Mouse (Mus musculus): Measurements from ENCODE around the gene Sik3. TPM values are rescaled to one million over a fixed set of nuclear protein-coding genes. Genes with fewer than 3 reads are reported as not detected.
"Not testable (repeated sequence)": the region's sequence is repeated elsewhere in the genome, so short reads cannot be mapped to it uniquely, and the experiment has no call there.

The Sik3 gene
- polyA plus RNA-seq, 1 experiment from 2014 or later = 12.6 TPM

- no peak for ATAC-seq (ENCODE audit: low FRiP score, low read depth)
- peaks cover 7% of the 10 kb centered on the region for H3K4me1 ChIP-seq
- H3K27me3 ChIP-seq = no peaks in the 10 kb centered on the region
- no peak overlapping the region for H3K9ac ChIP-seq (replicated peaks)
- H3K36me3 ChIP-seq = no peaks in the 10 kb centered on the region
- H3K4me2 ChIP-seq (replicated peaks) = no peak overlapping the region
- no peaks in the 10 kb centered on the region for H3K9me3 ChIP-seq
- 84% methylated on average over 10 of the region's 10 CpGs for WGBS
- H3K27ac ChIP-seq (replicated peaks) = no peak overlapping the region
- no peak overlapping the region for H3K4me3 ChIP-seq
Observed at GRCm38 (mm10) chr9:46088722-46089121, 76.1 kb downstream of the Sik3 start.

- Histone ChIP-seq H3K4me3 (no peak overlapping the region), H3K36me3 (no peaks in the 10 kb centered on the region), H3K27ac (replicated peaks) (no peak overlapping the region), H3K4me1 (peaks cover 7% of the 10 kb centered on the region; the same call in 1 of the 2 replicates), H3K9me3 (no peaks in the 10 kb centered on the region), H3K9ac (replicated peaks) (no peak overlapping the region), H3K4me2 (replicated peaks) (no peak overlapping the region), H3K27me3 (no peaks in the 10 kb centered on the region)
- no peak for ATAC-seq (ENCODE audit: low FRiP score, low read depth)
- 20% methylated on average over 4 of the region's 4 CpGs for WGBS
Observed at GRCm38 (mm10) chr9:46090066-46090465, 77.4 kb downstream of the Sik3 start.

GRCm38 (mm10) chr9:46091157-46091556, 78.5 kb downstream of the Sik3 start:
- H3K27ac ChIP-seq (replicated peaks); H3K27me3 ChIP-seq; H3K36me3 ChIP-seq; H3K4me3 ChIP-seq; ATAC-seq (ENCODE audit: low FRiP score, low read depth); H3K9ac ChIP-seq (replicated peaks); H3K4me2 ChIP-seq (replicated peaks); H3K4me1 ChIP-seq; H3K9me3 ChIP-seq: not testable (repeated sequence)
- WGBS = 95% methylated on average over 1 of the region's 1 CpGs

GRCm38 (mm10) chr9:46092633-46093032, 80.0 kb downstream of the Sik3 start:
- no peak overlapping the region for H3K9ac ChIP-seq (replicated peaks)
- H3K4me2 ChIP-seq (replicated peaks) = no peak overlapping the region
- 93% methylated on average over 6 of the region's 6 CpGs for WGBS
- H3K4me3 ChIP-seq = no peak overlapping the region
- no peak overlapping the region for H3K27ac ChIP-seq (replicated peaks)
- H3K9me3 ChIP-seq = no peaks in the 10 kb centered on the region
- ATAC-seq (ENCODE audit: low FRiP score, low read depth) = no peak
- H3K4me1 ChIP-seq = peaks cover 7% of the 10 kb centered on the region; the same call in 1 of the 2 replicates
- no peaks in the 10 kb centered on the region for H3K36me3 ChIP-seq
- H3K27me3 ChIP-seq = no peaks in the 10 kb centered on the region

- H3K27me3 ChIP-seq = no peaks in the 10 kb centered on the region
- no peak overlapping the region for H3K4me2 ChIP-seq (replicated peaks)
- WGBS = 93% methylated on average over 15 of the region's 15 CpGs
- no peaks in the 10 kb centered on the region for H3K36me3 ChIP-seq
- H3K9me3 ChIP-seq = no peaks in the 10 kb centered on the region
- no peaks in the 10 kb centered on the region for H3K4me1 ChIP-seq
- ATAC-seq (ENCODE audit: low FRiP score, low read depth) = no peak
- no peak overlapping the region for H3K27ac ChIP-seq (replicated peaks)
- no peak overlapping the region for H3K9ac ChIP-seq (replicated peaks)
- no peak overlapping the region for H3K4me3 ChIP-seq
Observed at GRCm38 (mm10) chr9:46098360-46098985, 85.9 kb downstream of the Sik3 start.

- ATAC-seq (ENCODE audit: low FRiP score, low read depth) = no peak
- 88% methylated on average over 5 of the region's 5 CpGs for WGBS
Observed at GRCm38 (mm10) chr9:46099107-46099506, 86.5 kb downstream of the Sik3 start.

GRCm38 (mm10) chr9:46103154-46103553, 90.5 kb downstream of the Sik3 start:
- no peaks in the 10 kb centered on the region for H3K9me3 ChIP-seq
- no peak overlapping the region for H3K4me2 ChIP-seq (replicated peaks)
- ATAC-seq (ENCODE audit: low FRiP score, low read depth) = no peak
- no peaks in the 10 kb centered on the region for H3K4me1 ChIP-seq
- H3K36me3 ChIP-seq = no peaks in the 10 kb centered on the region
- no peaks in the 10 kb centered on the region for H3K27me3 ChIP-seq
- no peak overlapping the region for H3K27ac ChIP-seq (replicated peaks)
- no peak overlapping the region for H3K4me3 ChIP-seq
- no peak overlapping the region for H3K9ac ChIP-seq (replicated peaks)
- 88% methylated on average over 7 of the region's 7 CpGs for WGBS

More at GRCm38 (mm10) chr9:46099107-46099506, 86.5 kb downstream of the Sik3 start:
- H3K9me3 ChIP-seq = no peaks in the 10 kb centered on the region
- H3K4me1 ChIP-seq = no peaks in the 10 kb centered on the region
- H3K9ac ChIP-seq (replicated peaks) = no peak overlapping the region
- no peaks in the 10 kb centered on the region for H3K27me3 ChIP-seq
- no peak overlapping the region for H3K4me2 ChIP-seq (replicated peaks)
- H3K36me3 ChIP-seq = no peaks in the 10 kb centered on the region
- H3K4me3 ChIP-seq = no peak overlapping the region
- H3K27ac ChIP-seq (replicated peaks) = no peak overlapping the region

- no peak for ATAC-seq (ENCODE audit: low FRiP score, low read depth)
- Histone ChIP-seq H3K9me3 (no peaks in the 10 kb centered on the region), H3K4me1 (no peaks in the 10 kb centered on the region), H3K9ac (replicated peaks) (no peak overlapping the region), H3K4me2 (replicated peaks) (no peak overlapping the region), H3K4me3 (no peak overlapping the region), H3K36me3 (no peaks in the 10 kb centered on the region), H3K27me3 (no peaks in the 10 kb centered on the region), H3K27ac (replicated peaks) (no peak overlapping the region)
- WGBS = 92% methylated on average over 9 of the region's 9 CpGs
Observed at GRCm38 (mm10) chr9:46106105-46106504, 93.5 kb downstream of the Sik3 start.

GRCm38 (mm10) chr9:46110648-46111047, 98.0 kb downstream of the Sik3 start:
- H3K9me3 ChIP-seq = no peaks in the 10 kb centered on the region
- H3K4me3 ChIP-seq = no peak overlapping the region
- H3K4me1 ChIP-seq = peaks cover 18% of the 10 kb centered on the region
- ATAC-seq (ENCODE audit: low FRiP score, low read depth) = no peak
- H3K9ac ChIP-seq (replicated peaks) = no peak overlapping the region
- H3K27ac ChIP-seq (replicated peaks) = no peak overlapping the region
- WGBS = 79% methylated on average over 7 of the region's 7 CpGs
- no peaks in the 10 kb centered on the region for H3K36me3 ChIP-seq
- H3K27me3 ChIP-seq = no peaks in the 10 kb centered on the region
- no peak overlapping the region for H3K4me2 ChIP-seq (replicated peaks)

- no peaks in the 10 kb centered on the region for H3K9me3 ChIP-seq
- no peaks in the 10 kb centered on the region for H3K36me3 ChIP-seq
- peaks cover 22% of the 10 kb centered on the region for H3K4me1 ChIP-seq
- no peak overlapping the region for H3K4me2 ChIP-seq (replicated peaks)
- H3K27ac ChIP-seq (replicated peaks) = no peak overlapping the region
- ATAC-seq (ENCODE audit: low FRiP score, low read depth) = no peak
- no peak overlapping the region for H3K9ac ChIP-seq (replicated peaks)
- no peaks in the 10 kb centered on the region for H3K27me3 ChIP-seq
- H3K4me3 ChIP-seq = no peak overlapping the region
Observed at GRCm38 (mm10) chr9:46111334-46111733, 98.7 kb downstream of the Sik3 start.

GRCm38 (mm10) chr9:46112246-46112645, 99.6 kb downstream of the Sik3 start:
- 62% methylated on average over 5 of the region's 5 CpGs for WGBS
- H3K36me3 ChIP-seq = no peaks in the 10 kb centered on the region
- H3K27ac ChIP-seq (replicated peaks) = no peak overlapping the region
- no peak for ATAC-seq (ENCODE audit: low FRiP score, low read depth)
- no peaks in the 10 kb centered on the region for H3K9me3 ChIP-seq
- no peak overlapping the region for H3K4me3 ChIP-seq
- H3K27me3 ChIP-seq = no peaks in the 10 kb centered on the region
- H3K9ac ChIP-seq (replicated peaks) = no peak overlapping the region
- no peak overlapping the region for H3K4me2 ChIP-seq (replicated peaks)
- peaks cover 22% of the 10 kb centered on the region for H3K4me1 ChIP-seq

GRCm38 (mm10) chr9:46118844-46119385, 106.3 kb downstream of the Sik3 start:
- WGBS = 90% methylated on average over 8 of the region's 8 CpGs
- Histone ChIP-seq H3K4me1 (peaks cover 26% of the 10 kb centered on the region), H3K4me3 (no peak overlapping the region), H3K27ac (replicated peaks) (no peak overlapping the region), H3K9me3 (peaks cover 3% of the 10 kb centered on the region; the same call in 1 of the 2 replicates), H3K9ac (replicated peaks) (no peak overlapping the region), H3K4me2 (replicated peaks) (no peak overlapping the region), H3K36me3 (no peaks in the 10 kb centered on the region), H3K27me3 (no peaks in the 10 kb centered on the region)
- ATAC-seq (ENCODE audit: low FRiP score, low read depth) = no peak
